Mouse (Mus musculus) lung, adult 2 months (tissue): ENCODE results near the gene Fbxo46.
A peak's percentile ranks its signal among the peaks of the same experiment; 100 is the strongest.

Experiments
- CTCF ChIP-seq: fragments of 200-500 bp; IDR thresholded peaks from 2 replicates; pipeline ENCODE4 v1.5.1; 2011; ENCODE audit warnings: mild to moderate bottlenecking, low read length, control low read depth; ENCODE audit not compliant: insufficient read depth
- POLR2A ChIP-seq: fragments of 200-500 bp; IDR thresholded peaks from 2 replicates; pipeline ENCODE4 v1.6.1; 2011; ENCODE audit warnings: low read depth, mild to moderate bottlenecking, control low read depth, low read length, borderline replicate concordance; ENCODE audit errors: extremely low read depth

- TF ChIP-seq CTCF (peak; percentile 66), POLR2A (no peak)
Measured at GRCm38 (mm10) chr7:19172874-19173273, 53.2 kb downstream of the Fbxo46 start.
